Mouse (Mus musculus) embryo, embryonic 11.5 days (tissue): ENCODE results near the gene Nectin4.
"Not testable (repeated sequence)": the region's sequence is repeated elsewhere in the genome, so short reads cannot be mapped to it uniquely, and the experiment has no call there.

ENCODE experiments used
- DNase-seq: peaks from one replicate; pipeline ENCODE4 v3.0.0-alpha.2; 2012; ENCODE audit warnings: low read depth, low spot score

Gene Nectin4

GRCm38 (mm10) chr1:171369845-171370556 lies at the start of gene Nectin4:
TSS of gene Nectin4 (plus strand) at chr1:171370099.
- no peak for DNase-seq

GRCm38 (mm10) chr1:171320151-171320550 lies 49.7 kb upstream of the Nectin4 start:
- DNase-seq = no peak

- no peak for DNase-seq
Measured at GRCm38 (mm10) chr1:171321415-171321814, 48.5 kb upstream of the Nectin4 start.

DNA sequence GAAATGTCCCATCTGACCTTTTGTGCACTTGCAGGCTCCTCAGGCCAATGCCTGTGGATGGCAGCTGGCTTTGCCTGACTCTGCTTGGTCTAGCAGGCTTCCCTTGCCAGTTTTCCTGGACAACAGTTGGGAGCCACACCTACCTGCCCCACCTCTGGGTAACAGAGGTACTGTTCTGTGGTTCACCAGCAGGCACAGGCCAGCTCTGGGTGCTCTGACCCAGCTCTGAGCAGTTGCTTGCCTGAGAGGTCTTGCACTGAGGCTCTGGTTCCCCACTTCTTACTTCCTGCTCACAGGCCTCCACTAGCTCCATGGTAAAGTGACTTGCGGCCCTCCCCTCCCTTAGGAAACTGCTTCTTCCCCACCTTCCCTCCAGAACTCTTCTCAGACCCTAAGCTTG lies 47.9 kb upstream of the Nectin4 start:
- no peak for DNase-seq

DNA sequence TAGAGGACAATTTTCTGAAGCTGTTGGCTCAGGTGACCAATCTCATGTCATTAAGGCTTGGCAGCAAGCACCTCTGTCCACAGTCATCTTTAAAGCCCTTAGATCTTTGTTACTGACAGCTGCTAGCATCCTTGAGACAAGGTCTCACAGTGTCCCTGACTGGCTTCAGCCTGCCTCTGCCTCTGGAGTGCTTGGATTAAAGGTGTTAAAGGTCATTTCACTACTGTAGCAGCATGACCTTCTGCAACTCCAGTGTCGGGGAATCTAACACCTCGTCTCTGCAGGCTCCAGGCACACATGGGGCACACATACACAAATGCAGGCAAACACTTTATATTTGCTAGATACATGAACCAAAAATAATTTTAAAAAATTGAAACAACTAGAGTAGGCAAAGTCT lies 44.3 kb upstream of the Nectin4 start:
- DNase-seq = no peak

- not testable (repeated sequence) for DNase-seq
Measured at GRCm38 (mm10) chr1:171326588-171326987, 43.3 kb upstream of the Nectin4 start.

- no peak for DNase-seq
Measured at GRCm38 (mm10) chr1:171328244-171328643, 41.7 kb upstream of the Nectin4 start.

DNA sequence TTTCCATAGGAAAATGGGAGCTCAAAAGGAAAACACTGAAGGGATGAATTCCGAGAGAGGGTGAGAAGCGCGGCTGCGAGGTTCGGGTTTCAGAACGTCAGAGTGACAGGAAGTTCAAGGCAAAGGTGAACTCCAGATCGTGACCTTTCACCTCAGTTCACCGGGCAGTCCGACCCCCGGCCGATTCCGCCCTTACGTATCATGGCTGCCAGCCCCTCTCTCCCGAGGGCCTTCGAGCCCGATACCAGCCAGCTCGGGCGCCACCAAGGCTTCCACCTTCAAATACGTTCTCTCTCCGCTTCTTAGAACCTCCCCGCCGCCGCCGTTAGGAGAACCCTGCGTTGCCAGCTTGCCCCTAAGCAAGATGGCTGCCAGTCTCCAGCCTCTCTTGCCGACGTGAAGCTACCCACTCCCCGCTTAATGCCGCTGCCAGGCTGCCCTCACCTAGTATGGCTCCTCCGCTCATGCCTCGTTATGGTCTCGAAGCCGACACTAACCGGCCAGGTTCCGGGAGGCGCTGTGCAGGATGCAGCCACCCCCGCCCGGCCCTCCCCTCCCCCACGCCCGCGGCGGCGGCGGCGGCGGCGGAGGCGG lies 41.0 kb upstream of the Nectin4 start, which contains the start of gene Dedd:
TSS of gene Dedd (plus strand) at position 307 of the 594 bp plus-strand sequence.
- DNase-seq = peak; percentile 80

- DNase-seq = peak; percentile 79
Measured at GRCm38 (mm10) chr1:171329433-171330215, 40.3 kb upstream of the Nectin4 start.

DNA sequence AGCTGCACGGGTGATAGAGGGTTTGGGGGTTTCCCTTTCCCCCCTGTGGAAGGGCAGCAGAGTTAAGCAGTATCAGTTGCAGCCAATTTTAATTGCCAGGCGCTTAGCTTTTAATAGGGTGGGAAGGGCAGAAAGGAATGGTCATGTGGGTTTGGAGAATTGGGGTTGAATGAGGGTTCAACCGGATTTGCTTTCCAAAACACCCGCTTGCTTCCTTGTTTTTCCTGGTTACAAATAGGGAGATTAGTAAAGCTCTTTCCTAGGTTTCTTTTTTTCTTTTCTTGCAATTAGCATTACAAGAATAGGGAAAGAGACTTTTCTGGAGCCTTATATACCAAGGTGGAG lies 39.7 kb upstream of the Nectin4 start:
- DNase-seq = no peak

DNA sequence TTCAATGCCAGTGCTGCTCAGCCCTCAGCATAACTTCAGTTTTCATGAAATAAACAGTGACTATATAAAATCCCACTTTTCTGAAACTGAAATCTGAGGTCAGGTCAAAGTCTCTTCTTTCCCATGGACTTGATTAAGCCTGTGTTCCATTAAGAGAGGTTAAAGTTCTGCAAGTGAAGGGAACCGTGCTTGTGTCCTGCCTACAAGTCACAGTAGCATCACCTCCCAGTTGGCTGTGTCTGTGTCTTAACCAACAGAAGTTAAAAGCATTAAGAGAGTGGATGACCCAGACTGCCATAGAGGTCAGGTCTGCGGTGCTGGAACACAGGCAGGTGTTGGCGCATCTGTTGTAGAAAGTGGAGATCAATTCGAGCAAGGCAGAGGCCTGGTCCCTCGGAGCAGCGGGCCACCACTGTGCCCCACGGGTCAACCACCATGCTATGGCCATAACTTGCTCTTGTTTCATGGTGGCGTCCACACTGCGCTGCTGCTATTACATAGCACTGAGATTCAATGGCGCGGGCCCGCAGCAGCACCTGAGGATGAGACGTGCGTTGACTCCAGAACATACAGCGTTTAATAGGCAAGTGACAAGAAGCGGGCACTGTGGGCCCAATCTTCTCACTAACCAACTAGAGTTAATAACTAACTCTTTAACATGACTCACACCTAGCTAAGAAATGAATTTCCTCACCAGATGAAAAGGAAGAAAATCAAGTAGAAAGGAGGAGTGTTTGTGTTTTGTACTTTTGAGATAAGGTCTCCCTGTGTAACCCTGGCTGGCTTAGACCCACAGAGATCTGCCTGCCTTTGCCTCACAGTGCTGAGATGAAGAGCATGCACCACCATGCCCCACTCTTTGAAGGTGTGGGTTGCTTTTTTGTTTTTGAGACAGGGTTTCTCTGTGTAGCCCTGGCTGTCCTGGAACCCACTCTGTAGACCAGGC lies 27.4 kb upstream of the Nectin4 start:
- DNase-seq = no peak

DNA sequence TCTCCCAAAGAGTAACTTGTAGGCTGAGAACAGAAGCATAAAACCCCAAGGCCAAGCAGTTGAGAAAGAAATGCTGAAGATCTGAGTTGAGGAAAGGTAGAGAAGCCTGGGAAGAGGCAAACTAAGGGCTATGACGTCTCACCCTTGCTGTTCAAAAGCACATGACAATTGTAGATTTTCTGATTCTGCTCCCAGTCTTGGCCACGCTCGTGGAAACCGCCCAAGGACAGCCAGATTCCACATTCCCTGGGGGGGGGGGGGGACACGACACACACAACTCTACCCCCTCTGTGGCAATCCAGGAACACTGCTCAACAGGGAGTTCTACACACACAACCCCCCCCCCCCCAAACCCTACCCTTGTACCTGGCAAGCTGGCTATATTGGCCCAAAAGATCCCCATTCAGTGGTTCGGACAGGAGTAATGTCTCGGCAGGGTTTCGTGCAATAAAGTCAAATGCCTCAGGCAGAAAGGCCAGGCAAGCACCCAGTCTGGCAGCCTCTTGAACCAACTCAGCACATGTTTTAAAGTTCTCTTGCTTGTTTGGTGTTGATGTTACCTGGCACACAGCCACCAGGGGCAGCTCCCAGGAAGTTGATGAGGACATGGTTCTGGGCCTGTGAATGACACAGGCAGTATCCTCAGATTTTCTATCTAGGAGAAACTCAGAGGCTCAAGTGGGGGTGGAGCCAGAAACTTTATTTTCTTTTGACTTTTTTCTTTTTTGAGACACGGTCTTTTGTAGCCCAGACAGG lies 25.8 kb upstream of the Nectin4 start:
- DNase-seq = no peak

GRCm38 (mm10) chr1:171344715-171345114 lies 25.2 kb upstream of the Nectin4 start:
- DNase-seq = no peak

DNA sequence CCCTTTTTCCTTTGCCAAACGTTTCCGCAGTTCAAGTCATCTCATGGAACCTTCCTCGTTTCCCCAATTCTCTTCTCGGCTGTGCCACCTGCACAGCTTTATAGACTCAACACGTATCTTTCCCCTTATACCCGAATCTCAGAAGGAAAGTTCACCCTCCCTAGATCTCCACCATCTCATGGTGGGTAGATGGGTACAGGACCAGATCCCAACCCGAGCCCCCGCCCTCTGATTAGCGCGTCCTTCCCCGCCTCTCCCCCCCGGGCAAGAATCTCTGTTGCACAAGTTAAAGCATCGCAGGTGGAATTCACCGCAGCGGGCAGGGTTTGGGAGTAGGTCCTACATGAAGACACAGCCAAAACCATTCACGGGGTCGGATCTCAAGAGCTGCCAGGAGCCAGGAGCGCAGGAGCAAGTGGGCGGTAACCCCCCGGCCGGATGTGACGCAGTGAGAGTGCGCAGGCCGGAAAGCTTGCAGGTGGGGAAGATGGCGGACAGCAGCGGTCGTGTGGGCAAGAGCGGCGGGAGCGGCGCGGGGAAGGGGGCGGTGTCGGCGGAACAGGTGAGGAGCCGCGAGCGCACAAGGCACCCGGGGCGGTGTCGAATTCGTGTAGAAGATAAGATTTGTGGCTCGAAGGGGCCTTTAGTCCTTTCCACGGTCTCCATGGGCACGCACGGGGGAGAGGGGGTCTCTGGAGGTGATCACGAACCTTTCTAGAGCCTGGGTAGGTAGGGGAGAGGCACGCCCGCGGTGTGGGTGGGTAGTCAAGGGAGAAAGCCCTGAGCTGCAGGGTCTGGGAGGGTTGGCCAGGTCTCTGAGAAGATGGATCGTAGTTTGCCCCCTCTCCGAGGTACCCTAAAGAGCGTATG lies 24.4 kb upstream of the Nectin4 start, which contains the start of the genes Nit1 and Pfdn2:
TSS of gene Nit1 (minus strand) at position 422 of the 870 bp plus-strand sequence.
TSS of gene Pfdn2 (plus strand) at position 446 of the 870 bp plus-strand sequence.
- DNase-seq = peak; percentile 86

- no peak for DNase-seq
Measured at GRCm38 (mm10) chr1:171346095-171346450, 23.8 kb upstream of the Nectin4 start.

DNA sequence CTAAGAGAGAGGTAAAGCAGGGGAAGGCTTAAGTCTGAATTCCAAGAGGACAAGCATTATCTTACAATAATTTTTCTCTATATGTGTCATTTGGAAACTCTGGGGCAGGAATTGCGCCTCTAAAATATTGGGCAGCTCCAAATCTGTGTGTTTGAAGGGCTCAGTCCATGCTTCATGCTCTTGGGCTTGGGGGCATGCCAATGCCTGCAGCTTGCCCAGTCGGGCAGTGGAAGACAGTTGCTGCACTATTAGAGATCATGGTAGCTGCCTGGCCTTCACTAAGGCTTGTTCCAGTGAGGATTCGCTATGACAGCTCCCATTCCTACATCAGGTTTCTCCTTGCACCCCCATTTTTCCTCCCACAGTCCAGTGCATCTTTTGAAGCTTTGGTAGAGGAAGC lies 21.2 kb upstream of the Nectin4 start:
- DNase-seq = no peak

- no peak for DNase-seq
Measured at GRCm38 (mm10) chr1:171349210-171349609, 20.7 kb upstream of the Nectin4 start.

GRCm38 (mm10) chr1:171355812-171356340 lies 14.0 kb upstream of the Nectin4 start:
- no peak for DNase-seq

- no peak for DNase-seq
Measured at GRCm38 (mm10) chr1:171356814-171357213, 13.1 kb upstream of the Nectin4 start.
